ENCODE assay signal across 14 mouse cellular contexts in the genomic region with DNA sequence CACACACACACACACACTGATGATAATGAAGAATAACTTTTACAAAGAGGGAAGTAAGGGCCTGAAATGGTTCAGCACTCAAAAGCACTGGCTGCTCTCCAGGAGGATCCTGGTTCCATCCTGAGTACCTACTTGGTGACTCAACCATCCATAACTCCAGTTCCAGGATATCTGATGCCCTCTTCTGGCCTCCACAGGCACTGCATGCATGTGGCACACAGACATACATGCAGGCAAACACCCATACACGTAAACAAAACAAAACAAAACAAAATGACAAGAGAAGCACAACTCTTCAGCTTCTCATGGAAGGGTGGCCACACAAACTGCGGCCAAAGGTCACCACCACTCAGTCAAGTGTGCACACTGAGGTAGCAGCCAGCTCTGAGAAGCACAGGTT.
DNase-seq lines count a peak whose midpoint lies in the region; ATAC-seq and TF ChIP-seq lines count a peak whose summit lies in the region.
"Had no signal": no experiment of that assay in that cellular context is flagged by ENCODE, and none has a peak within 500 bp of the region (broad histone marks: within the 10 kb centered on the region; RNA-seq: fewer than 3 reads in every experiment).

No protein-coding gene starts in this region.

- WGBS in lung, embryonic 14.5 days: 80% methylated on average over 2 of the region's 2 CpGs

- no peak for ATAC-seq in lung, embryonic 14.5 days (ENCODE audit: insufficient read depth)
- ATAC-seq: forebrain, embryonic 16.5 days had no signal

- dilution Hi-C loops in CH12.LX (cut with MboI; ENCODE audit: extremely low pct_ligation_motif_present, extremely low pct_unique_long_range_greater_than_20kb, low sequenced_read_pairs): no loop called here

- TF ChIP-seq EP300 in CH12.LX (IDR thresholded peaks at IDR 0.05; ENCODE audit: low read length): no peak

- H3K4me2 ChIP-seq in lung, embryonic 14.5 days: no peak overlapping the region
- no peak overlapping the region for H3K4me2 ChIP-seq in CH12.LX (ENCODE audit: insufficient read depth, low read depth, poor library complexity, severe bottlenecking)
- H3K4me2 ChIP-seq: embryonic facial prominence, embryonic 12.5 days; liver, embryonic 15.5 days; neural tube, embryonic 13.5 days had no signal

- H3K9me3 ChIP-seq in lung, embryonic 14.5 days (ENCODE audit: low read depth, low read length): no peaks in the 10 kb centered on the region
- H3K9me3 ChIP-seq in CH12.LX (replicated peaks; ENCODE audit: low read length): peaks cover 5% of the 10 kb centered on the region
- H3K9me3 ChIP-seq: embryonic facial prominence, embryonic 12.5 days; liver, embryonic 15.5 days; neural tube, embryonic 13.5 days had no signal

- no peak for TF ChIP-seq POLR2A in CH12.LX (IDR thresholded peaks at IDR 0.05; ENCODE audit: low read depth, low read length)

- no peaks in the 10 kb centered on the region for H3K4me1 ChIP-seq in lung, embryonic 14.5 days (ENCODE audit: insufficient read depth)
- H3K4me1 ChIP-seq in CH12.LX (ENCODE audit: control insufficient read depth in 1 of 2, insufficient read depth in 2 of 2): no peaks in the 10 kb centered on the region
- H3K4me1 ChIP-seq: liver, embryonic 15.5 days had no signal

- H3K27ac ChIP-seq in gastrocnemius, adult 2 months: no peak overlapping the region
- no peak overlapping the region for H3K27ac ChIP-seq in lung, embryonic 14.5 days (ENCODE audit: low read depth)
- no peak overlapping the region for H3K27ac ChIP-seq in CH12.LX (ENCODE audit: insufficient read depth, low read depth)
- H3K27ac ChIP-seq: embryonic facial prominence, embryonic 12.5 days; liver, embryonic 15.5 days; neural tube, embryonic 13.5 days had no signal

- H3K36me3 ChIP-seq in lung, embryonic 14.5 days (ENCODE audit: insufficient read depth): no peaks in the 10 kb centered on the region
- H3K36me3 ChIP-seq in CH12.LX (replicated peaks in 1 of 2; ENCODE audit: control insufficient read depth in 1 of 2, insufficient read depth in 1 of 2, low read length in 1 of 2): no peaks in the 10 kb centered on the region
- H3K36me3 ChIP-seq: embryonic facial prominence, embryonic 12.5 days; liver, embryonic 15.5 days; neural tube, embryonic 13.5 days had no signal

- TF ChIP-seq RAD21 in CH12.LX (IDR thresholded peaks at IDR 0.05; ENCODE audit: low read depth, low read length): peak; percentile 21

- H3K27me3 ChIP-seq in lung, embryonic 14.5 days (ENCODE audit: insufficient read depth, low read length): no peaks in the 10 kb centered on the region
- no peaks in the 10 kb centered on the region for H3K27me3 ChIP-seq in CH12.LX (replicated peaks)
- H3K27me3 ChIP-seq: embryonic facial prominence, embryonic 12.5 days; liver, embryonic 15.5 days; neural tube, embryonic 13.5 days had no signal

- no peaks in the 10 kb centered on the region for H3K79me2 ChIP-seq in CH12.LX (replicated peaks; ENCODE audit: control insufficient read depth, extremely low read depth, insufficient read depth, poor library complexity, severe bottlenecking)

- no peak for DNase-seq in gastrocnemius, adult 2 months
- no peak for DNase-seq in gastrocnemius, postnatal 25 days
- DNase-seq in lung, embryonic 14.5 days: no peak
- DNase-seq in lung, adult 18-20 months: no peak
- DNase-seq in CH12.LX (ENCODE audit: extremely low read depth): no peak
- peak; percentile 29 for DNase-seq in induced T-regulatory cell, adult 2 months (ENCODE audit: low read depth)
- no peak for DNase-seq in frontal cortex, postnatal 10 days (ENCODE audit: low spot score in 2 of 2)
- DNase-seq in heart, postnatal 14 days: no peak
- DNase-seq: adrenal gland, postnatal 10 days; layer of hippocampus, postnatal 36 days had no signal

- no peak overlapping the region for H3K4me3 ChIP-seq in gastrocnemius, adult 2 months
- H3K4me3 ChIP-seq in lung, embryonic 14.5 days (ENCODE audit: low read depth, low read length): no peak overlapping the region
- H3K4me3 ChIP-seq in CH12.LX (replicated peaks in 1 of 3; ENCODE audit: low read depth in 2 of 3, low read length in 2 of 3, poor library complexity in 1 of 3): no peak overlapping the region
- H3K4me3 ChIP-seq: embryonic facial prominence, embryonic 12.5 days; liver, embryonic 15.5 days; neural tube, embryonic 13.5 days had no signal

- H3K9ac ChIP-seq in lung, embryonic 14.5 days: no peak overlapping the region
- H3K9ac ChIP-seq in CH12.LX (ENCODE audit: insufficient read depth, low read depth): no peak overlapping the region
- H3K9ac ChIP-seq: embryonic facial prominence, embryonic 12.5 days; liver, embryonic 15.5 days; neural tube, embryonic 13.5 days had no signal

- in situ Hi-C loops in CH12.LX (cut with MboI; ENCODE audit: low pct_ligation_motif_present, low pct_unique_long_range_greater_than_20kb, low sequenced_read_pairs): no loop called here

- intact Hi-C loops in gastrocnemius, adult 2 months (cut with DNase I): no loop called here
- intact Hi-C loops in heart, postnatal 14 days (cut with DNase I): no loop called here

- peak; percentile 28; the same call in 1 of the 2 replicates for TF ChIP-seq CTCF in gastrocnemius, adult 2 months (IDR thresholded peaks at IDR 0.05)
- peak; percentile 54 for TF ChIP-seq CTCF in lung, embryonic 14.5 days (IDR thresholded peaks at IDR 0.05; ENCODE audit: low read depth)
- peak; percentile 14 to 39; a peak in 2 of 4 replicates for TF ChIP-seq CTCF in CH12.LX (conservative IDR thresholded peaks at IDR 0.05 in 1 of 2, IDR thresholded peaks at IDR 0.05 in 1 of 2; ENCODE audit: low read depth in 2 of 2, low read length in 2 of 2)

TF ChIP-seq in CH12.LX, 34 proteins besides CTCF, POLR2A, EP300 and RAD21:
- peak; percentile 14; the same call in 1 of the 2 replicates for TF ChIP-seq SMC3 (IDR thresholded peaks at IDR 0.05; ENCODE audit: low read depth, low read length)
- no peak for TF ChIP-seq MAX (IDR thresholded peaks at IDR 0.05; ENCODE audit: low read length)
